Mouse (Mus musculus) kidney, postnatal 0 days (tissue): ENCODE measurements around the gene Sh2d3c. TPM values are rescaled to one million over a fixed set of nuclear protein-coding genes. Genes with fewer than 3 reads are reported as not detected.

ENCODE experiments used
- ATAC-seq: fragments of 200-750 bp; cut with Nextera tagmentation; replicated peaks from 2 replicates; pipeline ENCODE4 v1.8.0; 2017; ENCODE audit warnings: low read depth, moderate number of reproducible peaks, moderate TSS enrichment, moderate library complexity; ENCODE audit not compliant: low FRiP score
- DNase-seq: peaks from one replicate; pipeline ENCODE4 v3.0.0-alpha.2; 2016; ENCODE audit warnings: low spot score
- H3K27ac ChIP-seq: fragments of 300-500 bp; sonication (generic); 2 replicates; pipeline ENCODE4 v1.5.1; 2014; ENCODE audit warnings: mild to moderate bottlenecking
- H3K27me3 ChIP-seq: fragments of 300-500 bp; sonication (generic); 2 replicates; pipeline ENCODE4 v1.6.1; 2014; ENCODE audit warnings: low read length, mixed read lengths; ENCODE audit not compliant: insufficient read depth
- H3K36me3 ChIP-seq: fragments of 300-500 bp; sonication (generic); 2 replicates; pipeline ENCODE4 v1.6.1; 2014; ENCODE audit warnings: low read length, mixed read lengths; ENCODE audit not compliant: insufficient read depth
- H3K4me1 ChIP-seq: fragments of 300-500 bp; sonication (generic); replicated peaks from 2 replicates; pipeline ENCODE4 v1.6.1; 2014; ENCODE audit warnings: antibody characterized with exemption, low read length, mixed read lengths; ENCODE audit not compliant: insufficient read depth
- H3K4me2 ChIP-seq: fragments of 300-500 bp; sonication (generic); 2 replicates; pipeline ENCODE4 v1.6.1; 2014; ENCODE audit warnings: mild to moderate bottlenecking, low read length, moderate library complexity, mixed read lengths
- H3K4me3 ChIP-seq: fragments of 300-500 bp; sonication (generic); replicated peaks from 2 replicates; pipeline ENCODE4 v1.5.1; 2014; ENCODE audit warnings: low read depth, low read length
- H3K9ac ChIP-seq: fragments of 300-500 bp; sonication (generic); 2 replicates; pipeline ENCODE4 v1.6.1; 2014; ENCODE audit warnings: low read depth, low read length
- H3K9me3 ChIP-seq: fragments of 300-500 bp; sonication (generic); replicated peaks from 2 replicates; pipeline ENCODE4 v1.6.1; 2016; ENCODE audit warnings: low read length, inconsistent platforms, mixed read lengths
- CTCF ChIP-seq: IDR thresholded peaks from 2 replicates; pipeline ENCODE4 v1.5.1; 2016; ENCODE audit warnings: antibody characterized with exemption, low read depth, mild to moderate bottlenecking, moderate library complexity
- WGBS: fragments of 180-500 bp; shearing (Covaris S2); extraction: QIAGEN DNeasy Blood & Tissue Kit; methylation state at CpG from one replicate; pipeline ENCODE4 v1.1.7; 2014; 5-methylcytosine and 5-hydroxymethylcytosine counted together
- polyA plus RNA-seq: library from polyadenylated mRNA; unstranded; fragments of >200 nt; fragmentation: Nextera tagmentation; extraction: Ambion mirVana; gene quantifications from 2 replicates; pipeline ENCODE4 v1.2.1, GENCODE M21; 2015

Sh2d3c gene
- 31.1 and 31.3 TPM in 2 replicates for polyA plus RNA-seq

- DNase-seq (peak; percentile 52), ATAC-seq (0 out of 2 replicates have a peak, but pooled peaks have one; percentile 15)
- no peak for TF ChIP-seq CTCF
- H3K4me1 ChIP-seq, result peaks cover 10% of the 10 kb centered on the region; the same call in 1 of the 2 replicates
- H3K27me3 ChIP-seq, result no peaks in the 10 kb centered on the region
- peak within 1 kb of the TSS; percentile 31; the same call in 1 of the 2 replicates for H3K9ac ChIP-seq
- no peaks in the 10 kb centered on the region for H3K9me3 ChIP-seq
- no peaks in the 10 kb centered on the region for H3K36me3 ChIP-seq
- peak within 1 kb of the TSS; percentile 11 for H3K4me2 ChIP-seq
- 25% methylated on average over 8 of the region's 8 CpGs for WGBS
- peak within 1 kb of the TSS; percentile 19; the same call in 1 of the 2 replicates for H3K27ac ChIP-seq
- H3K4me3 ChIP-seq, result peak within 1 kb of the TSS; percentile 4; the same call in 1 of the 2 replicates
Measured at GRCm38 (mm10) chr2:32720681-32721229, at the start of gene Sh2d3c. Gene Sh2d3c, plus strand, starts transcription at chr2:32721055.

GRCm38 (mm10) chr2:32671147-32671546, 49.7 kb upstream of the Sh2d3c start:
- Histone ChIP-seq H3K4me1 (no peaks in the 10 kb centered on the region), H3K4me2 (no peak overlapping the region), H3K36me3 (peaks cover 15% of the 10 kb centered on the region), H3K9me3 (no peaks in the 10 kb centered on the region), H3K27me3 (no peaks in the 10 kb centered on the region), H3K9ac (no peak overlapping the region), H3K27ac (no peak overlapping the region), H3K4me3 (no peak overlapping the region)
- ATAC-seq, result no peak
- TF ChIP-seq CTCF, result no peak
- DNase-seq, result no peak
- 85% methylated on average over 9 of the region's 9 CpGs for WGBS

GRCm38 (mm10) chr2:32671907-32672595, 48.8 kb upstream of the Sh2d3c start:
- DNase-seq (no peak), ATAC-seq (no peak)
- H3K27me3 ChIP-seq, result no peaks in the 10 kb centered on the region
- 76% methylated on average over 9 of the region's 9 CpGs for WGBS
- no peak overlapping the region for H3K4me3 ChIP-seq
- H3K36me3 ChIP-seq, result peaks cover 16% of the 10 kb centered on the region
- TF ChIP-seq CTCF, result no peak
- no peaks in the 10 kb centered on the region for H3K4me1 ChIP-seq
- H3K9me3 ChIP-seq, result no peaks in the 10 kb centered on the region
- no peak overlapping the region for H3K9ac ChIP-seq
- no peak overlapping the region for H3K27ac ChIP-seq
- H3K4me2 ChIP-seq, result no peak overlapping the region

- no peak for DNase-seq
Measured at GRCm38 (mm10) chr2:32673176-32673917, 47.5 kb upstream of the Sh2d3c start.

GRCm38 (mm10) chr2:32676821-32677220, 44.0 kb upstream of the Sh2d3c start:
- peaks cover 28% of the 10 kb centered on the region for H3K36me3 ChIP-seq
- H3K9me3 ChIP-seq, result no peaks in the 10 kb centered on the region
- ATAC-seq (no peak), DNase-seq (no peak)
- no peaks in the 10 kb centered on the region for H3K27me3 ChIP-seq
- H3K27ac ChIP-seq, result no peak overlapping the region
- no peak overlapping the region for H3K4me3 ChIP-seq
- TF ChIP-seq CTCF, result peak; percentile 36; the same call in 1 of the 2 replicates
- no peak overlapping the region for H3K9ac ChIP-seq
- WGBS, result 94% methylated on average over 3 of the region's 3 CpGs
- H3K4me1 ChIP-seq, result no peaks in the 10 kb centered on the region
- H3K4me2 ChIP-seq, result no peak overlapping the region

More at GRCm38 (mm10) chr2:32673176-32673917, 47.5 kb upstream of the Sh2d3c start:
- Histone ChIP-seq H3K9me3 (no peaks in the 10 kb centered on the region), H3K36me3 (peaks cover 20% of the 10 kb centered on the region), H3K4me3 (no peak overlapping the region), H3K9ac (no peak overlapping the region), H3K4me1 (no peaks in the 10 kb centered on the region), H3K4me2 (no peak overlapping the region), H3K27ac (no peak overlapping the region), H3K27me3 (no peaks in the 10 kb centered on the region)
- ATAC-seq, result 0 out of 2 replicates have a peak, but pooled peaks have one; percentile 27
- TF ChIP-seq CTCF, result no peak
- 66% methylated on average over 16 of the region's 16 CpGs for WGBS

GRCm38 (mm10) chr2:32677683-32678082, 43.2 kb upstream of the Sh2d3c start:
- ATAC-seq, result no peak
- peaks cover 31% of the 10 kb centered on the region for H3K36me3 ChIP-seq
- no peak for TF ChIP-seq CTCF

More at GRCm38 (mm10) chr2:32677683-32678082, 43.2 kb upstream of the Sh2d3c start:
- DNase-seq, result no peak
- no peak overlapping the region for H3K4me3 ChIP-seq
- 86% methylated on average over 7 of the region's 7 CpGs for WGBS
- H3K27ac ChIP-seq, result no peak overlapping the region
- H3K4me2 ChIP-seq, result no peak overlapping the region
- no peaks in the 10 kb centered on the region for H3K4me1 ChIP-seq
- no peak overlapping the region for H3K9ac ChIP-seq
- H3K9me3 ChIP-seq, result no peaks in the 10 kb centered on the region
- H3K27me3 ChIP-seq, result no peaks in the 10 kb centered on the region
